Mouse (Mus musculus) fat pad, adult 2 months (tissue): ENCODE results near the gene Cstf1.
A peak's percentile ranks its signal among the peaks of the same experiment; 100 is the strongest.

Source experiments
- DNase-seq: peaks from one replicate; pipeline ENCODE4 v3.0.0-alpha.2; 2011; ENCODE audit warnings: low read depth, low spot score; ENCODE audit errors: extremely low read depth

Cstf1 gene

DNA sequence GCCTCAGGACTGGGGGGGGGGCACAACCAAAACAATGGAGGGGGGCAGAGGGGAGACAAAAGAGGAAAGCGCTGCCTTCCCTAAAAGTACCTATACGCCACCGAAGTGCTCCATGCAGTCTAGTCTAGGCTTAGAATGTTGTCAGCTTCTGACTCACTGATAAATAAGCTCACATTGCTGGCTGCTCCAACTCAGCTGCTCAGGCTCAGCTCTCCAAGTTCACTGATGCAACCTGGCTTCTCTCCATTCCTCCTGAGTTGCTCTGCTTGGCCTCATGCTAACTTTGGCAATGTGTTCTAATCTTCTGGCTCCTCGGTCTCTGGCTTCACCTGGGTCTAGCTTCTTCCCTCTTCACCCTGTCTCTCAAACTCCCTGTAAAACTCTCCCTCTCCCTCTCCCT, 6.1 kb downstream of the Cstf1 start:
- DNase-seq: peak; percentile 69

DNA sequence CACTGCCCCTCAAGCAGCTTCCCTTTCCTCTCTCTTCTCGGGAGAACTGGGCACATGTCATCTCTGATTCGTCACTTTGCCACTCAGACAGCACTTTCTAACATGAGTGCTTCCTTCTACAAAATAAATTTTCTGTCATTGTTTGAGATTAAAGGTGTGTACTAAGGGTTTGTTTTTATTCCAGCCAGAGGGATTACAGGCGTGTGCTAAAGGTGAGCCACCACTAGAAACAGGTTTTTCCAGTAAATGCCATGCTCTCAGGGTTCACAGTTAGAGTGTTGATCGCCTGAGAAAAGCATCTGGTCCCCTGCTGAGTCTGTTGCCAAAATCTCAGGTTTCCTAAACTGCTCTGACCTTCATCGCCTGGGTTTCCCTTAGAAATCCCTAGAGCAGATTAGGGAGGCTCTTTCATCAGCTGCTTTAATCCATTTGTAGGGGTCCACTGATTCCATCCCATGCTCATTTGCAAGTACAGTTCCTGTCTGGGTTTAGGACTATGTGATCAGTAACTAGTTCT, 6.6 kb downstream of the Cstf1 start:
- no peak for DNase-seq

DNA sequence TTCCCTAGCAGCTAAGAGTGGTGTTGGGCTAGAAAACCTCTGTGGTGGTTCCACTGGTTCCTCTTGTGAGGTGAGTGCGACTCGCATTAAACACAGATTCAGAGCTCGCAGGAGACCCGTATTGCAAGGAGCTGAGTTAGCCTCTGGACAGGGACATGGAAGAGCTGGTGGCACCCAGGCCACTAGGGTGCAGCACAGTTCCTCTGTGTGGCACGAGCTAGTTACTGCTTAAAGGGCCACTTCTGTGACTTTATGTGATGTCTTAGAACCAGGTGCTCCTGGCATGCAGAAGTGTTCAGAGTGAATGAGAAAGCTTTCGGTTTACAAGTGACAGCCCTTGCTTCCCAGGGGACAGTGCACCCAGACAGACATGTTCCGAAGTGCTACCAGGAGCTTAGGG, 7.9 kb downstream of the Cstf1 start:
- DNase-seq: no peak

DNA sequence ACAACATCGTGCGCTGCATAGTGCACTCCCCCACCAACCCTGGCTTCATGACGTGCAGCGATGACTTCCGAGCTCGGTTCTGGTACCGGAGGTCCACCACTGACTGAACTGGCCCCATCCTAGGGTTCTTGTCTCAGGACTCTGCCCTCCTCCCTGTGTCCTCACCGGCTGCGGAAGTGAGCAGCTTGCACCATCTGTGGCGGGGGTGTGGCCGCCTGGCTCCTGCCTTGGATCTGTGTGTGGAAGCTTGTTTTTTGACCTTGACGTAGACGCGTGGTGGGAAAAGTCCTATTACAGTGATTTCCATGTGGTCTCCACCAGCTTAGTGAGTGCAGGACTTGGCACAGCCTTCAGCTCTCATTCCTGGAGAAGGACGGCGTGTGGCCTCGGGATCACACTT, 10.0 kb downstream of the Cstf1 start:
- DNase-seq: no peak

DNA sequence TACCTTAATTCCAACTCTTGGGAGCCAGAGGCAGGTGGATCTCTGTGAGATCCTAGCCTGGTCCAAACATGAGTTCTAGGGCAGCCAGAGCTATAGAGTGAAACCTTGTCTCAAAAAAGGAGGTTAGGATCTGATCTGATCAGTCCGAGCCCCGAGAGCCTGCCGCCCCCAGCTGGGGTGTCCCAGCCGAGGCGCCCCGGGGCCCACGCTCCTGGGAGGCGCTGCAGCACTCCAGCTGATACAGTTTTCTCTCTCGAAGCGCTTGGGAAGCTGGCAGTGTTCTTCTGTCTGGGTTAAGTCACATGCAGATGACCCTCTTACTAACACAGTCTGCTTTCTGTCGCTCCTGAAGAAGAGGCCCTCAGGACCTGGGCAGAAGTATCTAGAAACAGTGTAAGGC, 10.9 kb downstream of the Cstf1 start:
- DNase-seq: no peak

DNA sequence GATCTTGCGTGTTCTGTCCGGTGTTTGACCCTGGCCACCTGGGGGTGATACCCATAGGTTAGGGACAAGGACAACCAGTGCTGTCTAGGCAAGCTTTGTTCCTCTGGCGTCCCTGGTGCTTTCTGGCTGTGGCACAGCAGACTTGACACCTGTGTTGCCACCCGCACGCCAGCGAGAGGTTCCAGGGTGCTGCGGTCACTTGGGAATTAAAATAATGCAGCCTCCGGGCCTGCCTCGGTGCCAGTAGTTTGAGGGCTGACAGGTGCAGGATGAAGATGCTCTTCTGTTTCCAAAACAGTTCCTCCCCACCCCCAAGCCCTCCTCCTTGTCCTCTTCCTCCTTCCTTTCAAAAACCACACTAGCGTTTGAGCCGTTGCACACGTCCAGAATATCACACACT, 11.4 kb downstream of the Cstf1 start:
- DNase-seq: no peak

DNA sequence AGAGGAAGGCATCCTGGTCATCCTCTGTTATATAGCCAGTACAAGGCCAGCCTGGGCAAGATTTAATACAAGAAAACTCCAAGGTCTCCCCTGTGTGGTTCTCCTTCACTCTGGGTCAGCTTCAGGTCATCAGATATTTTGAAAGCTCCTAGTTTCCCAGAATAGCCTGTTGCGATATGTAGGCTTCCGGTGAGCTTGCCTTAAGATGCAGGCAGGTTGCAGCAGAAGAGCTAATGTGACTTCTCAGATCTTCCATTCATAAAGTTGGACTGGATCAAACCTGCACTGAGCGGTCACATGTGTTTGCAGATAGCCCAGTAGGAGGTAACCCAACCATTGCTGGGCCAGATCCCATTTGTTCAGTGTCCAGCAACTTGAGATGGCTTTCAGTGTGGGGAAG, 14.2 kb downstream of the Cstf1 start:
- no peak for DNase-seq

DNA sequence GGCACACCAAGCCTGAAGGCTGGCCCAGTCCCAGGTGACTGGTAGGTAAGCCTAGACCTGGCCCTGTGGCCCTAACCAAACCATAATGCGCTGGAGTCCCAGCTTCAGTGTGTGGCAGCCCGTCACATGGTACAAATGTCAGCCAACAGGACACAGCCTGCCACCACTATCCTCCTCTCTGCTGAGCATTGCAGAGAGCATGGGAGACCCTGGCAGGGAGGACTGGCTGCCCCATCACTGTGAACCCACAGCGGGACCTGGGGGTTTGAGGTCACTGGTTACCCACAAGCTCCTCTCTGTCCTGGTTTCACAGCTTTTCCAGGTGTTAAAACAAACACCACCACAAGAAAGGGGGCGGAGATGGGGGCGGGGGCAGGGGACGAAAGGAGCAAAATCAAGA, 19.9 kb downstream of the Cstf1 start:
- DNase-seq: no peak

DNA sequence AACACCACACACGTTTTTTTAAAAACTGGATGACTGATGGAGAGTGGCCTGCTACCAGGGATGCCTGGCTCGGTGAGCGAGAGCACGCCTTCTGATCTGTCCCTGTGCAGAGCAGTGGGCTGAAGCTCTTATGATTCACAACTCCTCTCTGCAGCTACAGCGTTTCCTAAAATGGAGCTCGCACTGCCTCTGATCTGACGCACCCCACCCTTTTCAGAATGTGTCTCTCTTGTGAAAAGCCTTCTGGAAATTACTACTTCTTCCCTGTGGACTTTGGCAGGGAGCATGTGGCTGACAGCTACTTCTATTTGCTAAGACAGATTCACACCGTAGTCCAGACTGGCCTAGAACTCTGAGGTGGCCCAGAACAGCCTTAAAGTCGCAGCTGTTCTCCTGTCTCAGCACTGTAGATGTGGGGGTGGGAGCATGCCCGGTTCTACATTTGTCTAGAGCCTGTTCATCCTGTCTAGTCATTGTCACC, 21.6 kb downstream of the Cstf1 start:
- no peak for DNase-seq

DNA sequence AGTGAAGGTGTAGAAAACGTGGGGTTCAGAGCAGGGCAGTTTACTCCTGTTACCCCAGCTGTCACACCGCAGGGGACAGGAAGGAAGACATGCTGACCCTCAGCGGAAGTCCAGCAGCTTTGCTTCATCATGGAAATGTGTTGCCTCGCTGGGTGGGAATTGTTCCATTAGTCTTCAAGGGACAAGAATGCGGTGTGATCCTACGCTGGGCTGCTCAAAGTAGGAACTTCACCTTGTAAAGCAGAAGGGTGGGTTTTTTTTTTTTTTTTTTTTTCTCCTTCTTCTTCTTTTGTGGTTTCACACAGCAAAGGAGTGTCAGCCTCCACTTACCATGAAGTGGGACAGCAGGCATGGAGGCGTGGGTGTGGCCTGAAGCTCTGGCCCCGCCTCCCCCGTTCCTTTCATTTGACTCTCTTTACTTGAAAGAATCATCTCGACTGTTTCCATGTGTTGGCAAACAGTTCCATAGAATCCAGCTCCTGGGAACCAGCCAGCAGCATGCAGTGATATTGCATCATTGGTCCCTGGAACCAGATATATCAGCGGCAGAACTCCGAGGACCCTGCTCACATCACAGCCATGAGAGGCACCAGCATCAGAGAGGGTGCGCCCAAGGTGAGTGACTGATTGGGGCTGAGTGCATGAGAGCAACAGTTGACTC, 23.0 kb downstream of the Cstf1 start, which contains the start of gene Cass4:
Cass4 (plus strand) TSS at position 404 of the 661 bp plus-strand sequence.
- no peak for DNase-seq

DNA sequence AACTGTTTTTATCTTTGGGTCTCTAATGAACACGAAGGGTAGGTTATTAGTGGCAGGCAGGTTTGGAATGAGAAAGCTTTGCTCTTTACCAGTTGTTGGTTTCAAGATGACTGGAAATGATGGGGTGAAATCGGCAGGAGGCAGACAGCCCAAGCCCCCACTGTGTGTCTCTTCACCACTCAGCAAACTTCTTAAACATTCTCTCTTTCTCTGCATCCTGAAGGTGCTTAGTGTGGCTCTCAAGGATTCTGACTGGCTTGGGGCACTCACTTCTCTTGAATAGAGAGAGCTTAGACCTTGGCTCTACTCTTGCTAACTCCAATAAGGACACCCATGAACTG, 23.5 kb downstream of the Cstf1 start:
- DNase-seq: no peak

DNA sequence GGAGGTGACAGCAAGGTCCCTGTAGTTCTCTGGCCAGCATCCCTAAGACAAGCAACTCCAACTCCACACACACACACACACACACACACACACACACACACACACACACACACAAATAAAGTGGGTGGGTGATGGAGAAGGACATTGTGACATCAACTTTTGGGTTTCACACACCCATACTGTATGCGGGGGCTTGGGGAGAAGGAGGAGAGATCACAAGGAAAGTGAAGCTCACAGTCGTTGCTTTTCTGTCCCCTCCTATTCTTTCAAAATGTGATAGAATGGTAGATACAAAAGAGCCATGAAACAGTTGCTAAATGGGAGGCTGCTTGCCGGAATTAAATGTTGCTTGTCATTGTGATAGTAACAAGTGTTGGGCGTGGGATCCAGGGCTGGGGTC, 24.2 kb downstream of the Cstf1 start:
- DNase-seq: no peak

DNA sequence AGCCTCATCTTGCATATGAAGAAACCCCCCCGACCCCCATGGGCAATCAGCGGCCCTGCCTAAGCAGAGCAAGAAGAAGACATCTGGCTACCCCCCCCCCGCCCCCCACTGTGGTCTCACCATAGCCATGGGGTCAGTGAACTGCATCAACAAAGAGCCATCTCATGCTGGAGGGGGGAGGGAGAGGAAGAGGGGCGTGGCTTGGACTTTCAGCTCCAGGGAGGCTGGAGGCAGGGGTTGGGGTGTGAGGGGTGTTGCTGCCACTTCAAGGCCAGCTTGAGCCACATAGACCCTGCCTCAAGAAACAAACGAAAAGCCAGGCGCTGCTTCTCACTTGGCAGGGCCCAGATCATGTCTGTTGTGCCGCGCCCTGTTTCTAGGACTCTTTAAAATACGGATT, 25.5 kb downstream of the Cstf1 start:
- DNase-seq: no peak

DNA sequence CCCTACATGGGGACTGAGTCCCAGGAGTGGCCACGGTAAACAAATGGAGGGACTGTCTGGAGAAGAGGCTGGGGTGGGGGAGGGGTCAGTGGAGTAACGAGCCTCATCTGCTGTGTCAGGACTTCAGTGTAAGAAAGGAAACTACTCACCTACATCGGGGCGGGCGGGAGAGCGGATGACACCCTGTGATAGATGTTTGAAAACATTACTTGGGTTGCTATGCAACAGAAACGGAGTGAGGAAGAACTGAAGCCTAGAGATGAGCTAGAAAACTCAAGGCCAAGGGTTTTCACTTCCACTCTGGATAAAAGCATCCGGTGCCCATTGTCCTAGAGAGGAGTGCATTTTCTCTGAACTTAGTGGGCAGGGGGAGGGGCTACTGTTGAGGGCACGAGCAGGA, 29.4 kb downstream of the Cstf1 start:
- DNase-seq: no peak

DNA sequence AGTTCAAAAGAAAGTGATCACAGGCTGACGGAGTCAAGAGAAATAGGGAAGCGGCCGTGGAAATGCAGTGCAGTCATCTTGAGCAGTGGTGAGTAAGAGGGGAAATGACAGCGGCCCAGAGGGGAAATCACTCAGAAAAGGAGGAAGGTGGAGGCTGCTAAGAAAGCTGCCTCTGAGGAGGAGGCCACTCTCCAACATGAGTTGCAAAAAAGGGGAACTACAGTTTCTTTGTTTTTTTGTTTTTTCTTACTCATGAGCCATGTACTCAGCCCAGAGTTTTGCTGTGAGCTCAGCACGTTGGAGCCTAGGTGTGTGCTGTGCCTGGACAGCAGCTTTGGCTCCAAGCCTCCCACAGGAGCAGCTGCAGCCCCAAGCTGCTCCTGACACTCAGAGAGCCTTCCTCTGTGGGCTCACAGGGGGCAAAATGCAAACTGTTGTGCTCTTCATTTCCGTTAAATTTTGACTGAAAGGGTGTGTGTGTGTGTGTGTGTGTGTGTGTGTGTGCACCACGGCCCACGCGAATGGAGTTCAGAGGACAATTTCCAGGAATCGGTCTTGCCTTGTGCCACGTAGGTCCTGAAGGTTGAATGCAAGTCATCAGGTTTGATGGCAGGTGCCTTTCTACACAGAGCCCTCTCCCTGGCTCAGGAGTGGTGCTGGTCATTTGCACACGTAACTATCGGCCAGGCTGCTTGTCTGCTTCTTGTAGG, 30.8 kb downstream of the Cstf1 start:
- DNase-seq: no peak

DNA sequence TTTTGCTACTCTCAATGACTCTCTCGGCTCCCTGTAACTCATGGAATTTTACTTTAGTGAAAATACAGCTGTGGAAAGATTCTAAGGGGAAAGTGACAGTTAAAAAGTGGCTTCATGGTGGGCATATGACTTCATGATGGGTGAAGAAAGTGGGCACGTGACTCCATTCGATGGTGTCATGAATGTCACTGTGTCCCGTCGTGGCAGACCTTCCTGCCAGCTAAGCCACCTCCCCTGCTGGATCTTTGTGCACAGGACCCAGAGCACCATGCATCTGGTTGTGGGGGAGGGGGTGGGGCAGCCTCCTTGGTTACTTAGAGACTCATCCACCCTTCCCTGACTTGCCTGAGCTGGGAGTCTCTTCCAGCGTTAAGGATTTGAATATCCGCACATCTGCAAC, 33.8 kb downstream of the Cstf1 start:
- DNase-seq: no peak

DNA sequence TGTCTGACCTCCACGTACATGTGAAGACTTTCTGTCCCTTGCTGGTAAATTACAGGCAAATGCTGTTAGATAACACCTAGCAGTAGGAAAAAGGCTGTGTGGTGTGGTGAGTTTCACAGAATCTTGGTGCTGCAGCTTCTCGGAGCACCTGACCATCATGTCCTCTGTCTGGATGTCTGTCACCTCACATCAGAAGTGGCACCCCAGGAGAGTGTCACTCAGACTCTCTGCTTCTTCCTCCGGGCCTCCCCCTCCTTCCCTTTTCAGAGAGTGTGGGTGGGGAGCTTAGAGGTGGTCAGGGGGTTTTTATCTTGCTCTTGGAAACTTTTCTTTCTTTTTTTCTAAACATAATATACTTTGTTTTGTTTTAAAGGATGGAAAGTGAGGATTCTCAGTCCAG, 34.5 kb downstream of the Cstf1 start:
- DNase-seq: no peak

DNA sequence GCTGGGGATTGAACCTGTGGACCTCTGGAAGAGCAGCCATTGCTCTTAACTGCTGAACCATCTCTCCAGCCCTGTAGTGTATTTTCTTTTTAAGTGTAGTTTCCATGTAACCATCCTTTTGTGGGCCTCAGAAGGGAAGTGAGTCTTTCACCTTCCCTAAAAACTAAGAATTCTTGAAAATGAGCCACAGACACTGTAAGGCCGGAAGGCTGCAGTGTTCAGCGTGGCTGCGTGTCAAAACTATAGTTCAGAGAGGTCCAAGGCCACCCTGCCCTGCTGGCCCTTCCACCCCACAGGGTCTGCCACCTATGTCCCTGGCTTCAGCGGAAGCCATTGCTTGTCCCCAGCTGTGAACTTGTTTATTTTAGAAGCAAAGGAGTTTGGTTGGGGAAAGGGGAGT, 35.7 kb downstream of the Cstf1 start:
- no peak for DNase-seq

DNA sequence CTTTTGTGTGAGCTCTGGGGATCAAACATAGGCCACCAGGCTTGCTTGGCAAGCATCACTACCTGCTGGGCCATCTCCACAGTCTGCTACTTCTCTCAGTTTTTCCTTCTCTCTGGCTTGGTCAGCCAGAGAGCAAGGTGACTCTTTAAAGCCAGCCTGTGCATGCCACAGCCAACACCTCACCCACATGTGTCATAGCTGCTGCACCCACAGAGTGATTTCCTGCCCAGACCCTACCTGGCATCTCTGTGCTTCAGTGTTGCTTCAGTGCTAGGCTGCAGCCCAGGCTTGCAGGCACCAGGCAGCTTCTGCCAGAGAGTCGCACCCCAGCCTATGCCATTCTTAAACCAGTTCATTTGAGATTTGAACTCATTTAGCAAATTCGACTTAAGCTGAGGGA, 37.0 kb downstream of the Cstf1 start:
- DNase-seq: no peak

DNA sequence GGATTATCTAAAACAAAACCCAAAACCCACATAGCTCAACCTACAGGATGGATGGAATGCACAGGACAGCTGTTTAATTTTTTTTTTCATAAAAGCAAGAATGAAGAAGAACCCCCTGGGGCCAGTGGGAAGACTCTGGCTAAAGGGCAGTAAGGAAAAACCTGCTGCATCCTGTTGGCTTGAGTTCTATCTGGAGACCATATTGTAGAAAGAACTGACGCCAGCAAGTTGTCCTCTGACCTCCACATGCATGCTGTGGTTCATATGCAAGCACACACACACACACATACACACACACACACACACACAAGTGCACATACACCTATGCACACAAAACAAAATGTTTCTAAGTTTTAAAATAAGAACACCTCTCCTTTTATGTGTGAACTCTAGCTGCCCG, 40.2 kb downstream of the Cstf1 start:
- DNase-seq: no peak

DNA sequence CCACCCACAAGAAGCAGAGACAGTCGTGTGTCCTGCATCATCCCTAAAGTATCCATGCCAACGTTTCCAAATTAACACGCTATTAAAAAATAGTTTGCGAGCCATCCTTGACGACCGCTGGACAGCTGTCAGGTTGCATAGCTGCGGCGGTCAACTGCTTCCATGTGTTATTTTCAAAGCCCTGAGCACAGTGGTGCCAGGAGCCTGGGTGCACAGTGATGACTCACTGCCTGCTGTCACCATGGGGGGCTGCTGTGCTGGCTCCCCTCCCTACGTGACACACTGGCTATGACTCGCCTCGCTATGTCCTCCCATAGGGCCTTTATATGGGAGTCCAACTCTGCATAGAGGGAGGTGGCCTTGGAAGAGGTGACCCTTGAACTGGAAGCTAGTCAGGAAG, 40.6 kb downstream of the Cstf1 start:
- no peak for DNase-seq

DNA sequence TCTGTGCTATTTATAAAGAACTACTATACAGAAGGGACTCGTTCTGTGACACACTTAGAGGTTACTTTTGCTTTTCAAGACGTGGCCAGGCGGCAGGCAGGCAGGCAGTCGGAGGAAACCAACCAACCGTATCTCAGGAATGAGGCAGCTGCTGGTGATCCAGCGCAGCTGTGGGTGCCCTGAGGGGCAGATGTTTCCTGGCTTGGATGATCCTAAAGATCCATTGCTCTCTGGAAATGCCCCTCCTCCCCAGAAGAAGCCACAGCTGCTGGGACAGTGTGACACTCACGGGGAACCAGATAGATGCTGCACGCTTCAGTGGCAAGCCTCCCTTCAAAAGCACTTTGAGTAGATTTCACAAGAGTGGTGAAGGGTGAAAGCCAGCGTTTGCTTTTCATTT, 42.0 kb downstream of the Cstf1 start:
- DNase-seq: no peak

DNA sequence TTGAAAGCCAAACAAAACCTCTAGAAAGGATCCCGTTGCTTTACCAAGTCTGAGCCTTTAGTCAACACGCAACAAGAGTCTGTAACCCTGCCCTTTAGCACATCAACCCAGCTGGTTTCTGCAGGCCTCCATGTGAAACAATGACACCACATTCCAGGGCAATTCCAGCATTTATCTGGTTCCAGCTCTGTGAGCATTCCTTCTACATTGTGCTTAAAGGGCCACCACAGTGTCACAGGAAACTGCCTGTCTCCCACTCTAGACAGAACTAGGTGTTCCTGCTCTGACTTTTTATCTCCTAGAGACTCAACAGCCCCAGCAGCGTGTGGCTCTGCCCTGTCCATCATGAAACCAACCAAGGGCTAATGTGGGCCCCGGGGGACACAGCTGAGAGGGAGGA, 42.8 kb downstream of the Cstf1 start:
- no peak for DNase-seq
